Mouse (Mus musculus) limb, embryonic 12.5 days (tissue): Measurements from ENCODE around the gene Evi5. TPM values are rescaled to one million over a fixed set of nuclear protein-coding genes. Genes with fewer than 3 reads are reported as not detected.
"Not testable (repeated sequence)": the region's sequence is repeated elsewhere in the genome, so short reads cannot be mapped to it uniquely, and the experiment has no call there.

Experiments
- ATAC-seq: fragments of 200-750 bp; cut with Nextera tagmentation; 2 replicates; pipeline ENCODE4 v1.8.0; 2017; ENCODE audit warnings: low read depth, moderate TSS enrichment; ENCODE audit not compliant: insufficient number of reproducible peaks, insufficient read depth, low FRiP score, low TSS enrichment
- H3K27ac ChIP-seq: fragments of 300-500 bp; sonication (generic); 2 replicates; pipeline ENCODE4 v1.5.1; 2016; ENCODE audit warnings: mild to moderate bottlenecking, moderate library complexity
- H3K27me3 ChIP-seq: fragments of 300-500 bp; sonication (generic); 2 replicates; pipeline ENCODE4 v1.6.1; 2016; ENCODE audit warnings: mild to moderate bottlenecking, moderate library complexity
- H3K36me3 ChIP-seq: fragments of 300-500 bp; sonication (generic); 2 replicates; pipeline ENCODE4 v1.6.1; 2016; ENCODE audit warnings: mild to moderate bottlenecking, moderate library complexity
- H3K4me1 ChIP-seq: fragments of 300-500 bp; sonication (generic); replicated peaks from 2 replicates; pipeline ENCODE4 v1.6.1; 2016
- H3K4me2 ChIP-seq: fragments of 300-500 bp; sonication (generic); 2 replicates; pipeline ENCODE4 v1.6.1; 2016; ENCODE audit warnings: mild to moderate bottlenecking, moderate library complexity
- H3K4me3 ChIP-seq: fragments of 300-500 bp; sonication (generic); replicated peaks from 2 replicates; pipeline ENCODE4 v1.5.1; 2016; ENCODE audit warnings: mild to moderate bottlenecking
- H3K9ac ChIP-seq: fragments of 300-500 bp; sonication (generic); replicated peaks from 2 replicates; pipeline ENCODE4 v1.6.1; 2016; ENCODE audit warnings: mild to moderate bottlenecking, moderate library complexity
- H3K9me3 ChIP-seq: fragments of 300-500 bp; sonication (generic); 2 replicates; pipeline ENCODE4 v1.6.1; 2016; ENCODE audit warnings: mild to moderate bottlenecking, moderate library complexity
- WGBS: fragments of 180-500 bp; shearing (Covaris S2); methylation state at CpG from one replicate; pipeline ENCODE4 v1.1.7; 2016; 5-methylcytosine and 5-hydroxymethylcytosine counted together
- polyA plus RNA-seq: library from polyadenylated mRNA; unstranded; fragments of >200 nt; fragmentation: Nextera tagmentation; extraction: Ambion mirVana; gene quantifications from 2 replicates; pipeline ENCODE4 v1.2.1, GENCODE M21; 2016

The Evi5 gene
- polyA plus RNA-seq, 1 experiment from 2014 or later, result 88.4 TPM

- WGBS, result 1% methylated on average over 23 of the region's 23 CpGs
Observed at GRCm38 (mm10) chr5:107901014-107901615, 26.2 kb upstream of the Evi5 start.

DNA sequence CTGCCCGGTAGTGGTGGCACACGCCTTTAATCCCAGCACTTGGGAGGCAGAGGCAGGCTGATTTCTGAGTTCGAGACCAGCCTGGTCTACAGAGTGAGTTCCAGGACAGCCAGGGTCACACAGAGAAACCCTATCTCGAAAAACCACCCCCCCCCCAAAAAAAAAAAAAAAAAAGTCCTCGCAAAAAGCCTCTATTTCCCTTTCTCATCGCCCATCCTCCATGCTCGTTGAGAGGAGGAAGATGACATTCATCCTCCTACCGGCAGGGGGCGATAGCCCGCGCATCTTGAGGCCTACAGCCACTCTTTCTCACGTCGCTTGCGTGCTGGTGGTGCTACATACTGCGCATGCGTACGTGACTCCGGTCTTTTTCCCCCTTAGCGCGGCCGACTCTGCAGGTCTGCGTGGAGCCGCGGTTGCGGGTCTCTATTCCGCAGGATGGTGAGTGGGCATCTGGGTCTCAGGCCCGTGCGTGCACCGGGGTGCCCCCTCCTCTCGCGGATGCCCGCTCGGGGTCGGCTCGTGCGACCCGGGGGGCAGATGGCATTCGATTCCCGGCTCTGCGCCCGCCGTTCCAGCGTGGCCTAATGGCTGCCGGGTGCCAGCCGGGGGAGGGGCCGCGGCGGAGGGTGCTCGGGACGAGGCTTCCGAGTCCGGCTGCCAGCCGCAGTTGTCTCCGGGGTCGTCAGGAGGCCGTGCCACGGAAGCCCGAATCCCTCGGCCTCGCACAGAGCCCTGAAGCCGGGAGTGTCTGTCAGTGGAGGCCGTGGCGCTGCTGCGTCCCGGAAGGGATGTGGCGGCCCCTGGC, 25.5 kb upstream of the Evi5 start, which contains the start of gene Rpl5:
TSS of gene Rpl5 (plus strand) at position 297 of the 808 bp plus-strand sequence.
- Histone ChIP-seq H3K4me1 (peaks cover 12% of the 10 kb centered on the region), H3K27me3 (no peaks in the 10 kb centered on the region), H3K4me3 (peak within 1 kb of the TSS; percentile 97), H3K27ac (peak within 1 kb of the TSS; percentile 92), H3K36me3 (peaks cover 33% of the 10 kb centered on the region), H3K9me3 (no peaks in the 10 kb centered on the region), H3K4me2 (peak within 1 kb of the TSS; percentile 81), H3K9ac (peak within 1 kb of the TSS; percentile 99)
- 5% methylated on average over 64 of the region's 66 CpGs for WGBS
- ATAC-seq, result peak; percentile 96

More at GRCm38 (mm10) chr5:107901014-107901615, 26.2 kb upstream of the Evi5 start:
- Histone ChIP-seq H3K27ac (peak overlapping the region; percentile 92), H3K27me3 (no peaks in the 10 kb centered on the region), H3K4me2 (peak overlapping the region; percentile 81), H3K36me3 (peaks cover 40% of the 10 kb centered on the region), H3K9ac (peak overlapping the region; percentile 99), H3K9me3 (no peaks in the 10 kb centered on the region), H3K4me3 (peak overlapping the region; percentile 97), H3K4me1 (peaks cover 12% of the 10 kb centered on the region)
- ATAC-seq, result peak; percentile 32; the same call in 1 of the 2 replicates

DNA sequence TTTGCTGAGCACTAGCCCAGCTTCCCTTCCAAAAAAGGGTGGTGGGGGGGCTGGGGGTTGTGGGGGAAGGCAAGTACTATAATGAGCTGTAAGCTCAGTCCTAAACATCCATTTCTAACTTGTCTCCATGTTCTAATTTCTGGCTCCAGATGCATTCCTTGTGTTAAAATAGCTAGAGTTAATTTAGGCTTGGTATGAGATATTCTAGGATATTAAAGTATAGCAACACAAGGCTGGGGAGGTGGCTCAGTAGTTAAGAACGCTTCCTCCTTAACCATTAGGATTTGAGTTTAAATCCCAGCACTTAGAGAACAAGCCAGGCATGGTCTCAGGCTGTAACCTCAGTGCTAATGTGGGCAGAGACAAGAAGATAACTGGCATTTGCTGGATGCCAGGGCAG, 21.4 kb upstream of the Evi5 start:
- Histone ChIP-seq H3K36me3 (no peaks in the 10 kb centered on the region), H3K27ac (no peak overlapping the region), H3K9me3 (no peaks in the 10 kb centered on the region), H3K4me3 (no peak overlapping the region), H3K9ac (no peak overlapping the region), H3K4me1 (no peaks in the 10 kb centered on the region), H3K27me3 (no peaks in the 10 kb centered on the region), H3K4me2 (no peak overlapping the region)
- 73% methylated on average over 1 of the region's 1 CpGs for WGBS
- ATAC-seq, result no peak

GRCm38 (mm10) chr5:107894676-107895075, 19.8 kb upstream of the Evi5 start:
- H3K9me3 ChIP-seq, result no peaks in the 10 kb centered on the region
- no peaks in the 10 kb centered on the region for H3K27me3 ChIP-seq
- no peak overlapping the region for H3K27ac ChIP-seq
- no peaks in the 10 kb centered on the region for H3K4me1 ChIP-seq
- no peak for ATAC-seq
- no peak overlapping the region for H3K9ac ChIP-seq
- no peaks in the 10 kb centered on the region for H3K36me3 ChIP-seq
- 67% methylated on average over 7 of the region's 7 CpGs for WGBS
- no peak overlapping the region for H3K4me3 ChIP-seq
- no peak overlapping the region for H3K4me2 ChIP-seq

GRCm38 (mm10) chr5:107891515-107891914, 16.6 kb upstream of the Evi5 start:
- ATAC-seq, result not testable (repeated sequence)
- no CpG with 5 or more reads among the region's 1 CpGs for WGBS

GRCm38 (mm10) chr5:107889994-107890888, 15.3 kb upstream of the Evi5 start:
- Histone ChIP-seq H3K4me1 (no peaks in the 10 kb centered on the region), H3K4me3 (no peak overlapping the region), H3K9me3 (no peaks in the 10 kb centered on the region), H3K9ac (no peak overlapping the region), H3K36me3 (no peaks in the 10 kb centered on the region), H3K4me2 (no peak overlapping the region), H3K27ac (no peak overlapping the region), H3K27me3 (no peaks in the 10 kb centered on the region)
- 66% methylated on average over 9 of the region's 9 CpGs for WGBS
- no peak for ATAC-seq

More at GRCm38 (mm10) chr5:107891515-107891914, 16.6 kb upstream of the Evi5 start:
- H3K9ac ChIP-seq, H3K9me3 ChIP-seq, H3K27ac ChIP-seq, H3K4me1 ChIP-seq, H3K27me3 ChIP-seq, H3K4me3 ChIP-seq, H3K36me3 ChIP-seq, H3K4me2 ChIP-seq: not testable (repeated sequence)

GRCm38 (mm10) chr5:107880710-107881109, 5.8 kb upstream of the Evi5 start:
- Histone ChIP-seq H3K4me2 (no peak overlapping the region), H3K9me3 (no peaks in the 10 kb centered on the region), H3K4me3 (no peak overlapping the region), H3K9ac (no peak overlapping the region), H3K4me1 (no peaks in the 10 kb centered on the region), H3K36me3 (no peaks in the 10 kb centered on the region), H3K27ac (no peak overlapping the region), H3K27me3 (no peaks in the 10 kb centered on the region)
- ATAC-seq, result no peak
- WGBS, result 77% methylated on average over 5 of the region's 5 CpGs

DNA sequence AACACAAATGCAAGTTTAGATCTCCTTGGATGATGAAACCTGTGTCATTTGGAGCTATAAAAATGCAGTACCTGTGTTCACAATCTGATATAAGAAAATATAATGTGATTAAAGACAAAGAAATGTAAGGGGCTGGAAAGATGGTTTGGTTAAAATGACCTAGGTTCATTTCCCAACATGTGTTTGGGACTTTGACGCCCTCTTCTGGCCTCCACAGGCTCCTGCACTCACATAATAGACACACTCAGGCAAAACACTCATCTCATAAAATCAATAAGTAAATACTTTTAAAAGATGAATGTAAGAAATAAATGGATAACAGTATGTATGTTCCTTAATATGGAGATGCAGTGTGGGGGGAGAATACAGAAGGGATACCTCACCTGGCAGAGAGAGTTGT, 2.1 kb upstream of the Evi5 start:
- Histone ChIP-seq H3K27me3 (no peaks in the 10 kb centered on the region), H3K4me1 (peaks cover 5% of the 10 kb centered on the region; the same call in 1 of the 2 replicates), H3K36me3 (no peaks in the 10 kb centered on the region), H3K27ac (no peak overlapping the region), H3K4me2 (no peak overlapping the region), H3K9me3 (no peaks in the 10 kb centered on the region), H3K9ac (no peak overlapping the region), H3K4me3 (no peak overlapping the region)
- WGBS, result 94% methylated on average over 1 of the region's 1 CpGs
- ATAC-seq, result no peak

GRCm38 (mm10) chr5:107875261-107875611, 329 bp upstream of the Evi5 start:
- Histone ChIP-seq H3K36me3 (no peaks in the 10 kb centered on the region), H3K27me3 (peaks cover 2% of the 10 kb centered on the region; the same call in 1 of the 2 replicates), H3K27ac (no peak overlapping the region), H3K9me3 (no peaks in the 10 kb centered on the region), H3K4me3 (no peak overlapping the region), H3K9ac (no peak overlapping the region), H3K4me2 (no peak overlapping the region), H3K4me1 (peaks cover 5% of the 10 kb centered on the region; the same call in 1 of the 2 replicates)
- ATAC-seq, result no peak

GRCm38 (mm10) chr5:107873886-107874302, 1.0 kb downstream of the Evi5 start:
- Histone ChIP-seq H3K27ac (peak overlapping the region; percentile 36; the same call in 1 of the 2 replicates), H3K9me3 (no peaks in the 10 kb centered on the region), H3K36me3 (no peaks in the 10 kb centered on the region), H3K27me3 (peaks cover 2% of the 10 kb centered on the region; the same call in 1 of the 2 replicates), H3K4me1 (peaks cover 5% of the 10 kb centered on the region; the same call in 1 of the 2 replicates), H3K4me2 (no peak overlapping the region), H3K4me3 (no peak overlapping the region), H3K9ac (no peak overlapping the region)
- no peak for ATAC-seq
- WGBS, result 64% methylated on average over 7 of the region's 7 CpGs

DNA sequence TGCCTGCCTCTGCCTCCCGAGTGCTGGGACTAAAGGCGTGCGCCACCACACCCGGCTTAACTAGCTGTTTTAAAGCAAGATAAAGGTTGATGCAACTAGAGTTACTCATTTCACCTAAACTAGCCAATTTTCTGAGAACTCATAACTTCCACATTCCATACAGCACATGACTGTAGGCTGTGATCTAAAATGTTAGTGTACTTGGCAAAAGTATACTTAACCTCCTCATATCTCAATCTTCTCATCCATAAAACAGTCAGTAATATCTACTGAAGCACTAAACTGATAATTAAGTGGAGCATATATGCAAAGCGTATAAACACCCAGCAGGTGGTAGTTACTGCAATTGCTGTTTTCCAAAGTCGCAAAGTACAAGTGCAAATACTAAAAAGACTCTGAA, 1.6 kb downstream of the Evi5 start:
- Histone ChIP-seq H3K36me3 (no peaks in the 10 kb centered on the region), H3K9ac (no peak overlapping the region), H3K4me3 (no peak overlapping the region), H3K4me2 (no peak overlapping the region), H3K9me3 (no peaks in the 10 kb centered on the region), H3K27ac (no peak overlapping the region), H3K27me3 (peaks cover 2% of the 10 kb centered on the region; the same call in 1 of the 2 replicates), H3K4me1 (peaks cover 5% of the 10 kb centered on the region; the same call in 1 of the 2 replicates)
- WGBS, result 84% methylated on average over 6 of the region's 6 CpGs
- ATAC-seq, result no peak
